Mouse (Mus musculus): ENCODE data around the gene Spryd7.
A peak's percentile ranks its signal among the peaks of the same experiment; 100 is the strongest.

- TF ChIP-seq EP300 (IDR thresholded peaks at IDR 0.05; ENCODE audit: insufficient read depth, low read depth, low read length): peak; percentile 72; the same call in 1 of the 2 replicates
- TF ChIP-seq CTCF (IDR thresholded peaks at IDR 0.05): peak; percentile 98
Measured at GRCm38 (mm10) chr14:61571366-61571765, 14.7 kb upstream of the Spryd7 start.

Data from heart, adult 2 months (tissue).